In genomic region chr13:71104419-71105228, GRCm38 (mm10) we compare ENCODE assay signal across 8 mouse cellular contexts.
DNase-seq lines count a peak whose midpoint lies in the region; ATAC-seq and TF ChIP-seq lines count a peak whose summit lies in the region.

No protein-coding gene starts in this region.

- no peak for ATAC-seq in heart, embryonic 16.5 days (replicated peaks; ENCODE audit: extremely low read depth, insufficient read depth, low FRiP score)
- ATAC-seq in forebrain, postnatal 0 days: peak; percentile 54
- ATAC-seq in midbrain, embryonic 15.5 days (replicated peaks): peak; percentile 59

- TF ChIP-seq CTCF in forebrain, postnatal 0 days (IDR thresholded peaks at IDR 0.05; ENCODE audit: low read depth): no peak

- H3K4me2 ChIP-seq in heart, embryonic 16.5 days (ENCODE audit: low read depth, low read length): peak overlapping the region; percentile 67
- H3K4me2 ChIP-seq in forebrain, postnatal 0 days (ENCODE audit: low read depth): peak overlapping the region; percentile 48
- peak overlapping the region; percentile 54 for H3K4me2 ChIP-seq in midbrain, embryonic 15.5 days

- peaks cover 4% of the 10 kb centered on the region; the same call in 1 of the 2 replicates for H3K4me1 ChIP-seq in heart, embryonic 16.5 days (ENCODE audit: control insufficient read depth, insufficient read depth, low read length)
- H3K4me1 ChIP-seq in forebrain, postnatal 0 days (ENCODE audit: insufficient read depth): no peaks in the 10 kb centered on the region
- peaks cover 17% of the 10 kb centered on the region for H3K4me1 ChIP-seq in midbrain, embryonic 15.5 days

- no peaks in the 10 kb centered on the region for H3K36me3 ChIP-seq in heart, embryonic 16.5 days (ENCODE audit: control insufficient read depth, insufficient read depth)
- H3K36me3 ChIP-seq in forebrain, postnatal 0 days (ENCODE audit: insufficient read depth): no peaks in the 10 kb centered on the region
- no peaks in the 10 kb centered on the region for H3K36me3 ChIP-seq in midbrain, embryonic 15.5 days (replicated peaks)

- 32% methylated on average over 22 of the region's 22 CpGs for WGBS in heart, embryonic 16.5 days
- WGBS in forebrain, postnatal 0 days: 25% methylated on average over 22 of the region's 22 CpGs
- 11% methylated on average over 22 of the region's 22 CpGs for WGBS in midbrain, embryonic 15.5 days

- H3K9ac ChIP-seq in heart, embryonic 16.5 days (ENCODE audit: low read length): 0 out of 2 replicates have a peak overlapping the region, but pooled peaks have one; percentile 16
- peak overlapping the region; percentile 36 for H3K9ac ChIP-seq in forebrain, postnatal 0 days
- H3K9ac ChIP-seq in midbrain, embryonic 15.5 days: peak overlapping the region; percentile 29

- H3K27ac ChIP-seq in heart, embryonic 16.5 days (ENCODE audit: low read length): no peak overlapping the region
- no peak overlapping the region for H3K27ac ChIP-seq in forebrain, postnatal 0 days (ENCODE audit: low read depth, low read length)
- peak overlapping the region; percentile 65 for H3K27ac ChIP-seq in midbrain, embryonic 15.5 days

- H3K9me3 ChIP-seq in heart, embryonic 16.5 days (replicated peaks; ENCODE audit: control insufficient read depth, low read length): no peaks in the 10 kb centered on the region
- no peaks in the 10 kb centered on the region for H3K9me3 ChIP-seq in forebrain, postnatal 0 days (ENCODE audit: low read length)
- H3K9me3 ChIP-seq in midbrain, embryonic 15.5 days: no peaks in the 10 kb centered on the region

- H3K27me3 ChIP-seq in heart, embryonic 16.5 days (ENCODE audit: control insufficient read depth, insufficient read depth, low read length): no peaks in the 10 kb centered on the region
- peaks cover 3% of the 10 kb centered on the region; the same call in 1 of the 2 replicates for H3K27me3 ChIP-seq in forebrain, postnatal 0 days (ENCODE audit: insufficient read depth, low read length)
- H3K27me3 ChIP-seq in midbrain, embryonic 15.5 days (replicated peaks): 0 out of 2 replicates have a peak, but pooled peaks cover 11% of the 10 kb centered on the region

- DNase-seq in heart, adult 18-20 months: no peak
- DNase-seq in brain, adult 2 months (ENCODE audit: low read depth, low spot score): peak; percentile 4
- DNase-seq in forebrain, postnatal 0 days: no peak
- no peak for DNase-seq in adrenal gland, postnatal 25 days
- no peak for DNase-seq in cerebellum, postnatal 4 days (ENCODE audit: low spot score in 2 of 2)
- no peak for DNase-seq in cerebellum, postnatal 10 days

- H3K4me3 ChIP-seq in heart, embryonic 16.5 days (ENCODE audit: low read length): peak overlapping the region; percentile 36
- H3K4me3 ChIP-seq in forebrain, postnatal 0 days (ENCODE audit: low read depth, low read length): peak overlapping the region; percentile 28
- peak overlapping the region; percentile 31 for H3K4me3 ChIP-seq in midbrain, embryonic 15.5 days
